Mouse (Mus musculus): Measurements from ENCODE around the gene Mcrip2. TPM values are rescaled to one million over a fixed set of nuclear protein-coding genes. Genes with fewer than 3 reads are reported as not detected.

Mcrip2 gene
- polyA plus RNA-seq (2015; fragmentation: Nextera tagmentation; extraction: Ambion mirVana) = 127 and 143 TPM in 2 replicates

DNA sequence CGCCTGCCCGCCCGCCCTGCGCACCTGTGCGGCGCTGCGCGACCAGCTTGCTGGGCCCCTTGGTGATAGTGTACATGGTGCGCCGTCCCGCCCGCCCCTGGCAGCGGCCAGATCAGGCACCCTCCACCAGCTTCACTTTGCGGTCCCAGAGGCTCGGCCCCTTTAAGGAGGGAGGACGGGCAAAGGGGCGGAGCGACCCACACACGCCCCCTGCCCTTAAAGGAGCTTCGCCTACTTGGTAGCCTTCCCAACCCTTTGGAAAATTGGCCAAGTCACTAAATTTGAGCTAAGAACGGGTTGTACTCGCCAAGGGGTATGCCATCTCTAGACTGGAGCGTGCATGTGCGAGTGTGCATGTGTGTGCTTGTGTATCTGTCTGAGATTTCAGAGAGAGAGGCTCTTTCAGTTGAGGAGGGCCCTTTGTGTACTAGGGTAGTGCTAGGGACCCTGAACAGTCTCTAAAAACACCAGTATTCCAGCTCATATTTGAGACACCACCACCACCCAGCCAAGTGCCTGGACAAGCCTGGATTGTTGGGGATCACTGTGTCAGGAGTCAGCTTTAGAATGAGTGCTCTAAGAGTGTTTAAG is at the start of gene Mcrip2:
Mcrip2 (minus strand) TSS at position 164 of the 591 bp plus-strand sequence.
- peak within 1 kb of the TSS; percentile 83 for H3K9ac ChIP-seq (replicated peaks)
- TF ChIP-seq CTCF (IDR thresholded peaks at IDR 0.05; ENCODE audit: low read depth) = no peak; the same call in 1 of the 2 replicates
- TF ChIP-seq EP300 (IDR thresholded peaks at IDR 0.05; ENCODE audit: low read depth) = no peak
- peak within 1 kb of the TSS; percentile 96 for H3K4me2 ChIP-seq (ENCODE audit: low read depth, low read length)
- ATAC-seq = peak; percentile 80
- no peaks in the 10 kb centered on the region for H3K9me3 ChIP-seq (ENCODE audit: low read length)
- peak within 1 kb of the TSS; percentile 76 for H3K4me3 ChIP-seq (ENCODE audit: low read depth, low read length)
- peaks cover 23% of the 10 kb centered on the region for H3K4me1 ChIP-seq (ENCODE audit: insufficient read depth)
- DNase-seq = peak; percentile 79
- peaks cover 4% of the 10 kb centered on the region; the same call in 1 of the 2 replicates for H3K36me3 ChIP-seq (replicated peaks; ENCODE audit: insufficient read depth, low read length)
- peak within 1 kb of the TSS; percentile 90 for H3K27ac ChIP-seq (ENCODE audit: low read depth)
- H3K27me3 ChIP-seq (ENCODE audit: insufficient read depth, low read length) = no peaks in the 10 kb centered on the region
- WGBS (ENCODE audit: insufficient replicate concordance) = under 1% methylated on average over 24 of the region's 24 CpGs

DNA sequence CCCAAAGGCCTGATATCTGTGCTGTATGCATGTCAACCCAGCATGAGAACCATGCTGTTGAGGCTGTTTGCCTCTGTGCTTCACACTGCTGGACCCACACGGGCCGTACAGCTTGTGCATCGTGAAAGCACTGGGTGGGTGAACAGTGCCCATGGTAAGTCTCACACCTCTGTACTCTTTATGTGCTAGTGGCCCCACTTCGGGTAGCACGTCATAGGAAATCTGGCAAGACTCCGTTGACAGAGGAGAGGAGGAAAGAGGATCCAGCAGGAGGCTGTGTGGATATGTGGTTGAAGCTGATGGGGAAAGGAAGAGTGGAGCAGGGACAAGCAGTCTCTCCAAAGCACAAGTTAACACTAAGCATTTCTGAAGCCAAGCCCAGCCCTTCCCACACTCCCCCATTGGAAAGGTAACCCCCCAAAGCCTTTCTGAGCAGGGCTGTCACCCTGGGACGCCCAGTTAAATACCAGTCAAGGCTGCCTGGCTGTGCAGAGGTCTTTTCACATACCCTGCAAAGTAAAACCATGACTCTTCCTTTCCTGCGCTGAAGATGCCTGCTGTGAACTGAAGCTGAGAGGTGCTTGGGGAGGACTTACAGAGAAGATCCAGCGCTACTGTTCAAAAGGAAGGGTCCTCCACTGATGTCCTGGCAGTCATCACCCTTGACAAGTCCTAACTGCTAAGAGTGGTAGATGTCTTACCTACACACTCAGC is 49.6 kb upstream of the Mcrip2 start:
- TF ChIP-seq CTCF (IDR thresholded peaks at IDR 0.05; ENCODE audit: low read depth) = no peak
- no peak for ATAC-seq
- Histone ChIP-seq H3K9ac (replicated peaks) (peak overlapping the region; percentile 81), H3K36me3 (replicated peaks; ENCODE audit: insufficient read depth, low read length) (no peaks in the 10 kb centered on the region), H3K27me3 (ENCODE audit: insufficient read depth, low read length) (no peaks in the 10 kb centered on the region), H3K9me3 (ENCODE audit: low read length) (no peaks in the 10 kb centered on the region), H3K4me3 (ENCODE audit: low read depth, low read length) (peak overlapping the region; percentile 79), H3K4me2 (ENCODE audit: low read depth, low read length) (peak overlapping the region; percentile 97), H3K4me1 (ENCODE audit: insufficient read depth) (peaks cover 42% of the 10 kb centered on the region), H3K27ac (ENCODE audit: low read depth) (no peak overlapping the region)
- WGBS (ENCODE audit: insufficient replicate concordance) = 79% methylated on average over 9 of the region's 9 CpGs
- DNase-seq = no peak

DNA sequence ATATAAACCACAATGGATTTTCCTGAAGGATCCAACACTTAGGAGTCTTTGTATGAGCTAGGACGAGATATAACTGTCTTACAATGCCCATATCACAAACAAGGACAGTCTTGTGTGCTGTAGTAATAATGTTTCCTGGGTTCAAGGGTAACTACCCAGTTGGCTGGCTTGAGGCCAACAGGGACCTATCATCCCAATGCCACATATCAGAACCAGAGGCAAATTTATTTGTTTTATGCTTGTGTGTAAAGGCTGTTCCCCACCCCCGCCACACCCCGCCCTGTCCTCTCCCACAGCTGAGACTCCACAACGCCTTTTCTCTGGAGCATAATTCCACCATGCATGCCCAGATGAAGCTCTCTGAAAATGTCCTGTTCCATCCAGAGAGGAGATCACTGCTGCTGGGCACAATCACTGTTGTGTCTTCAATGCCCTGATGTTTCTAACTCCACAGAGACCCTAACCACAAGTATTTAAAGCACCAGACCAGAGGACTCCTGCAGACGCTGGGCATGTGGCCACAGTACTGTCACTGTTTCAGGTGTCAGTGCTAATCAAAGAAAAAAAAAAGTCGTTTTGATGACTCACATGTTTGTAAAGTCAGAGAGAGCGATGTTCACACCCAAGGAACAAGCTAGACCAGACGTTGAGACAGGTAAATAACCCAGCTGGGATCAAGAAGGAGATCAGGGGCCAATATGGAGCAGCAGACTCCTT is 48.5 kb upstream of the Mcrip2 start:
- peaks cover 43% of the 10 kb centered on the region for H3K4me1 ChIP-seq (ENCODE audit: insufficient read depth)
- H3K4me2 ChIP-seq (ENCODE audit: low read depth, low read length) = no peak overlapping the region
- no peak for TF ChIP-seq CTCF (IDR thresholded peaks at IDR 0.05; ENCODE audit: low read depth)
- no peak for TF ChIP-seq EP300 (IDR thresholded peaks at IDR 0.05; ENCODE audit: low read depth)
- no peak overlapping the region for H3K4me3 ChIP-seq (ENCODE audit: low read depth, low read length)
- DNase-seq (no peak), ATAC-seq (no peak)
- H3K27ac ChIP-seq (ENCODE audit: low read depth) = no peak overlapping the region
- no peaks in the 10 kb centered on the region for H3K9me3 ChIP-seq (ENCODE audit: low read length)
- 70% methylated on average over 8 of the region's 8 CpGs for WGBS (ENCODE audit: insufficient replicate concordance)
- no peaks in the 10 kb centered on the region for H3K27me3 ChIP-seq (ENCODE audit: insufficient read depth, low read length)
- H3K36me3 ChIP-seq (replicated peaks; ENCODE audit: insufficient read depth, low read length) = no peaks in the 10 kb centered on the region
- H3K9ac ChIP-seq (replicated peaks) = no peak overlapping the region

DNA sequence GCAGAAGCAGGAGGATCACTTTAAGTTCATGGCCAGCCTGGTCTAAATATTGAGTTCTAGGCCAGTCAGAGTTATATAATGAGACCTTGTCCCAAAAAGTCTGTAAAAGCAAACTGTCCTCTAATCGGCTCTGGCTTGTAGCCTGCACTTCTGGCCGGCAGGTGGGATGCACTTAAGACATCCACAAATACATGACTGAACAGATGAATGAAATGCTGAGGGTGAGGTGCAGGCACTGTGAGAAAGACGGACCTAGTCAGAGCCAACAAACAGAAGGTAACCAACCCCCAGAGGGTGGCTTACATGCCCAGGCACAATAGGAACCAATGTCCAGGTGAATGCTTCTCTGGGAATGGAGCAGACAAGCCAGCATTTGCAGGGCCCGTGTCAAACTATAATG is 45.7 kb upstream of the Mcrip2 start:
- Histone ChIP-seq H3K36me3 (replicated peaks; ENCODE audit: insufficient read depth, low read length) (no peaks in the 10 kb centered on the region), H3K4me1 (ENCODE audit: insufficient read depth) (peaks cover 36% of the 10 kb centered on the region), H3K27ac (ENCODE audit: low read depth) (no peak overlapping the region), H3K4me3 (ENCODE audit: low read depth, low read length) (no peak overlapping the region), H3K27me3 (ENCODE audit: insufficient read depth, low read length) (no peaks in the 10 kb centered on the region), H3K9me3 (ENCODE audit: low read length) (no peaks in the 10 kb centered on the region), H3K9ac (replicated peaks) (no peak overlapping the region; the same call in 1 of the 2 replicates), H3K4me2 (ENCODE audit: low read depth, low read length) (no peak overlapping the region)
- WGBS (ENCODE audit: insufficient replicate concordance) = 51% methylated on average over 4 of the region's 4 CpGs
- ATAC-seq (no peak), DNase-seq (no peak)
- TF ChIP-seq EP300 (IDR thresholded peaks at IDR 0.05; ENCODE audit: low read depth) = no peak
- no peak for TF ChIP-seq CTCF (IDR thresholded peaks at IDR 0.05; ENCODE audit: low read depth)

DNA sequence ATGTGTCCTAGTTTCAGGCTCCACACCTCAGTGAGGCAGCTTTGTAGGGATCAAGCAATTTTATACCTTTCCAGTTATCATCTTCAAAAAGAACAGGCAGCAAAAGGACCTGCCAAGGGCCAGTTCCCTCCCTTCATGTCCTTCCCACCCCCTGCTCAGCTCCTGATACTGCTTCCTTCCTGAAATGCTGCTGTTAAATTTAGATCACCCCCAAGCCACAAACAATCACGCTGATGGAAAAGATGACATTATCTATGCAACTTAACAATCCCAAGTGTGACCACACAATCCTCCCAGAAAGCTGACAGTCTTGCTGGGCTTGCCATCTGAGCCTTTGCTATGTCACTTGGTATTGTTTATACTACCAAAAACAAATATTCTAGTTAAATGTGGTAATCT is 45.3 kb upstream of the Mcrip2 start:
- peak overlapping the region; percentile 1 for H3K4me2 ChIP-seq (ENCODE audit: low read depth, low read length)
- no peaks in the 10 kb centered on the region for H3K27me3 ChIP-seq (ENCODE audit: insufficient read depth, low read length)
- 19% methylated on average over 1 of the region's 1 CpGs for WGBS (ENCODE audit: insufficient replicate concordance)
- ATAC-seq (no peak), DNase-seq (no peak)
- no peak overlapping the region; the same call in 1 of the 2 replicates for H3K9ac ChIP-seq (replicated peaks)
- H3K4me3 ChIP-seq (ENCODE audit: low read depth, low read length) = no peak overlapping the region
- peaks cover 34% of the 10 kb centered on the region for H3K4me1 ChIP-seq (ENCODE audit: insufficient read depth)
- H3K9me3 ChIP-seq (ENCODE audit: low read length) = no peaks in the 10 kb centered on the region
- TF ChIP-seq CTCF (IDR thresholded peaks at IDR 0.05; ENCODE audit: low read depth) (no peak), EP300 (IDR thresholded peaks at IDR 0.05; ENCODE audit: low read depth) (no peak)
- H3K27ac ChIP-seq (ENCODE audit: low read depth) = no peak overlapping the region
- no peaks in the 10 kb centered on the region for H3K36me3 ChIP-seq (replicated peaks; ENCODE audit: insufficient read depth, low read length)
